Mouse (Mus musculus) liver, adult 2 months (tissue): ENCODE data around the gene Col1a2. TPM values are rescaled to one million over a fixed set of nuclear protein-coding genes. Genes with fewer than 3 reads are reported as not detected.

ENCODE experiments used
- DNase-seq: peaks from one replicate; pipeline ENCODE4 v3.0.0-alpha.2; 2011; ENCODE audit warnings: low read depth, low spot score; ENCODE audit errors: extremely low read depth
- H3K27ac ChIP-seq: fragments of 200-500 bp; replicated peaks from 2 replicates; pipeline ENCODE4 v1.5.1; 2012; ENCODE audit warnings: low read depth, mild to moderate bottlenecking, control low read depth, inconsistent platforms, low read length; ENCODE audit not compliant: insufficient read depth
- H3K27me3 ChIP-seq: fragments of 200-500 bp; 2 replicates; pipeline ENCODE4 v1.6.1; 2012; ENCODE audit warnings: mild to moderate bottlenecking, moderate library complexity, low read length, inconsistent platforms; ENCODE audit not compliant: control insufficient read depth, insufficient read depth
- H3K36me3 ChIP-seq: fragments of 200-500 bp; 2 replicates; pipeline ENCODE4 v1.6.1; 2012; ENCODE audit warnings: low read length, inconsistent platforms; ENCODE audit not compliant: control insufficient read depth, insufficient read depth
- H3K4me1 ChIP-seq: fragments of 200-500 bp; 2 replicates; pipeline ENCODE4 v1.6.1; 2011; ENCODE audit warnings: low read length; ENCODE audit not compliant: control insufficient read depth, insufficient read depth
- H3K4me3 ChIP-seq: fragments of 200-500 bp; 2 replicates; pipeline ENCODE4 v1.5.1; 2011; ENCODE audit warnings: low read depth, mild to moderate bottlenecking, control low read depth, low read length, moderate library complexity; ENCODE audit not compliant: insufficient read depth
- H3K79me2 ChIP-seq: fragments of 200-500 bp; 2 replicates; pipeline ENCODE4 v1.6.1; 2012; ENCODE audit warnings: inconsistent platforms, mild to moderate bottlenecking, low read length, moderate library complexity; ENCODE audit not compliant: control insufficient read depth, insufficient read depth
- H3K9ac ChIP-seq: fragments of 200-500 bp; 2 replicates; pipeline ENCODE4 v1.6.1; 2012; ENCODE audit warnings: low read depth, mild to moderate bottlenecking, control low read depth, inconsistent platforms, low read length
- CTCF ChIP-seq: fragments of 200-500 bp; IDR thresholded peaks from 2 replicates; pipeline ENCODE4 v1.5.1; 2011; ENCODE audit warnings: low read depth, low read length, control low read depth
- POLR2A ChIP-seq: fragments of 200-500 bp; IDR thresholded peaks from 2 replicates; pipeline ENCODE4 v1.6.1; 2011; ENCODE audit warnings: low read length, control low read depth; ENCODE audit not compliant: insufficient read depth; ENCODE audit errors: extremely low read depth
- WGBS: fragments of 180-500 bp; shearing (Covaris S2); methylation state at CpG from one replicate; pipeline ENCODE4 v1.1.7; 2018; 5-methylcytosine and 5-hydroxymethylcytosine counted together
- polyA plus RNA-seq: library from polyadenylated mRNA; depleted of rRNA; stranded (reverse); fragments of >200 nt; gene quantifications from 2 replicates; pipeline ENCODE4 v1.2.3, GENCODE M21; 2012; rRNA removed
- total RNA-seq: library from RNA; depleted of rRNA; stranded (reverse); fragments of >200 nt; gene quantifications from 2 replicates; pipeline ENCODE4 v1.2.3, GENCODE M21; 2014; rRNA removed

Col1a2 gene
- total and polyA plus RNA-seq, 2 experiments, result 4.6 to 8.1 TPM

DNA sequence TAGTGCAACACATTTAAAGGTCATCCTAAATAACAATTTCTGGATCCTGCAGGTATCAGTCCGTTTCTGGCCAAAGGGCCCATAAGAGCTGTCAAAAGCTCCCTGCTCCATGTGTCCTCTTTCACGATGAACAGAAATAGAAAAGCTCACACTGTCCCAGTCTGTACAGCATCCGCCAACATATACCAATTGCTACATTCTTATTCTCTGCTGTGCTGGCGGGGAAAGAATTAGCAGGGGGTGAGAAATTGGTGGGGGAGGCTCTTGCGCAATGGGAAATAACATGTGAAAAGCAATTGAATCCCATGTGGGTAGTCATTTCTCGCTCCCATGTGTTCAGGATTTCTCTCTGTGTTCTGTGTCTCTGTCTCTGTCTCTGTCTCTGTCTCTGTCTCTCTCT, 73.7 kb downstream of the Col1a2 start:
- Histone ChIP-seq H3K27ac (no peak overlapping the region), H3K4me1 (no peaks in the 10 kb centered on the region), H3K4me3 (no peak overlapping the region), H3K79me2 (no peaks in the 10 kb centered on the region), H3K36me3 (no peaks in the 10 kb centered on the region), H3K9ac (no peak overlapping the region), H3K27me3 (no peaks in the 10 kb centered on the region)
- DNase-seq, result no peak
- WGBS, result 93% methylated on average over 6 of the region's 6 CpGs
- TF ChIP-seq POLR2A (no peak), CTCF (no peak)

DNA sequence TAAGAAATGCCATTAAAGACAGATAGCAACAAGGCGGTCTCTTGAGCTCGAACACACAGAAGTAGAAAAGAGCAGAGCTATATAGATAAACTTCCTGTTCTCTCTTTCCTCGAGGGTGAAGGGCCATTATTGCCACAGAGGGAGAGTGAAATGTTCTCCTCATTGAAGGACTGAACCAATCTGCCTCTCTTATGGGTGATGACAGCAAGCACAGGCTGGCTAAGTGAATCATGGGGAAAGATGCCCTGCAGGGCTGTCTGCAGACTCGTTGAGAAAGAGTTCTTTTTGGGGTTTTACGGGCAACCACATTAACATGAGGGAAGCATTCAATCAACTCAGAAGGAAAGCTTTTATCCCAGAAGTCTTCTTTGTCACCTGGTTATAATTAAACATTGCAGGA, 75.0 kb downstream of the Col1a2 start:
- Histone ChIP-seq H3K27ac (no peak overlapping the region), H3K4me3 (no peak overlapping the region), H3K9ac (no peak overlapping the region), H3K27me3 (no peaks in the 10 kb centered on the region), H3K4me1 (no peaks in the 10 kb centered on the region), H3K36me3 (no peaks in the 10 kb centered on the region), H3K79me2 (no peaks in the 10 kb centered on the region)
- 71% methylated on average over 5 of the region's 5 CpGs for WGBS
- TF ChIP-seq CTCF (no peak), POLR2A (no peak)
- no peak for DNase-seq

GRCm38 (mm10) chr6:4583485-4583884, 78.9 kb downstream of the Col1a2 start:
- DNase-seq, result no peak
- no peak overlapping the region for H3K4me3 ChIP-seq
- no peaks in the 10 kb centered on the region for H3K79me2 ChIP-seq
- 61% methylated on average over 6 of the region's 6 CpGs for WGBS
- no peaks in the 10 kb centered on the region for H3K27me3 ChIP-seq
- no peak overlapping the region for H3K9ac ChIP-seq
- no peaks in the 10 kb centered on the region for H3K36me3 ChIP-seq
- H3K4me1 ChIP-seq, result no peaks in the 10 kb centered on the region
- no peak overlapping the region for H3K27ac ChIP-seq
- TF ChIP-seq POLR2A (no peak), CTCF (no peak)

- Histone ChIP-seq H3K4me1 (no peaks in the 10 kb centered on the region), H3K4me3 (no peak overlapping the region), H3K36me3 (no peaks in the 10 kb centered on the region), H3K27ac (no peak overlapping the region), H3K9ac (no peak overlapping the region), H3K27me3 (no peaks in the 10 kb centered on the region), H3K79me2 (no peaks in the 10 kb centered on the region)
- no peak for DNase-seq
- TF ChIP-seq CTCF (no peak), POLR2A (no peak)
- 68% methylated on average over 4 of the region's 4 CpGs for WGBS
Measured at GRCm38 (mm10) chr6:4587946-4588345, 83.3 kb downstream of the Col1a2 start.

DNA sequence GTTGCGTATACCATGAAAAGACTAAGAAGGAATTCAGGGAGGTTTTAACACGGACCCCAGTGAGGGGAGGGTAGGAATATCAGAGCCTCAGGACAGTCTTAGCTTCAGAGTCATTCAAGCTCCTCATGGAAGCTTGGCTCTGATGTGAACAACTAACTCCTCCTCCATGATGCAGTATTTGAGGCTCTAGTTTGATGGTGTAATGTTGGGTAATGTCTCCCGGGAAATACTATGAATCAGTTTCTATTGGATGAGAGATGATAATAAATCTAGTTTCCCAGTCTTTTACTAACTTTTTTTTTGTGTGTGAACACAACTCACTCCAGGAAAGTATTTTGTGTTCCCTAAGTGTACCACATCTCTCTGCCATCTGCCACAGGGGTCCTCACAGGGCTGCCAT, 84.1 kb downstream of the Col1a2 start:
- Histone ChIP-seq H3K27me3 (no peaks in the 10 kb centered on the region), H3K79me2 (no peaks in the 10 kb centered on the region), H3K36me3 (no peaks in the 10 kb centered on the region), H3K27ac (no peak overlapping the region), H3K4me3 (no peak overlapping the region), H3K9ac (no peak overlapping the region), H3K4me1 (no peaks in the 10 kb centered on the region)
- no peak for TF ChIP-seq POLR2A
- no peak for TF ChIP-seq CTCF
- no peak for DNase-seq
- 92% methylated on average over 3 of the region's 3 CpGs for WGBS

DNA sequence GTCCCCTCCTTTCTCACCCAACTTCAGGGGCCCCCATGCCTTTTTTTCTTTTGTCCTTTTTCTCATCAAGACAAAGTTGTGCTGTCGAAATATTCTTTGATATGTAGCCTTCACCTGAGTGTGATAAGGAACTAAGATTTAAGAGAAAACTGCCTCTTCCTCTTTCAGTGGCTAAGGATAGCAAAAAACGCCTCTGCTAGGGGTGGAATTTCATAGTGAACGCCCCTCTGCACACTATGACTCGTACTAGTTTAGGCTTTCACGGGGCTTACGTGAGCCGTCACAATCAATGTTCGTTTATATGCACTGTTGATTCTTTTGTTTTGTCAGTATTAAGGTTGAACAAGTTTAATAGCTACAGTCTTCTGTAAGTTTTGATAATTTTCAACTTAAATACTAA, 85.5 kb downstream of the Col1a2 start:
- no peak overlapping the region for H3K4me3 ChIP-seq
- no peaks in the 10 kb centered on the region for H3K79me2 ChIP-seq
- H3K9ac ChIP-seq, result no peak overlapping the region
- no peaks in the 10 kb centered on the region for H3K27me3 ChIP-seq
- no peak overlapping the region for H3K27ac ChIP-seq
- no peaks in the 10 kb centered on the region for H3K36me3 ChIP-seq
- no peaks in the 10 kb centered on the region for H3K4me1 ChIP-seq
- TF ChIP-seq CTCF, result no peak
- TF ChIP-seq POLR2A, result no peak
- 80% methylated on average over 8 of the region's 8 CpGs for WGBS
- no peak for DNase-seq

Other genes with a start within 250 kb of the Col1a2 start
- 25.4 and 28.0 TPM in 2 replicates for gene Casd1, start 96.0 kb downstream of the Col1a2 start, total RNA-seq
- gene Casd1, start 96.0 kb downstream of the Col1a2 start, polyA plus RNA-seq, result 9.1 and 9.4 TPM in 2 replicates
- 6.1 and 9.3 TPM in 2 replicates for gene Sgce, start 242.4 kb downstream of the Col1a2 start, total RNA-seq
- 1.6 TPM in 2 replicates for gene Sgce, start 242.4 kb downstream of the Col1a2 start, polyA plus RNA-seq
- gene Peg10, start 242.5 kb downstream of the Col1a2 start, total RNA-seq, result 0.09 and 0.67 TPM in 2 replicates
- 0.02 and 0.07 TPM in 2 replicates for gene Peg10, start 242.5 kb downstream of the Col1a2 start, polyA plus RNA-seq